Mouse (Mus musculus) thymus, adult 18-20 months (tissue): ENCODE results near the gene Vamp8.

Experiments
- DNase-seq, 2 experiments: peaks; one replicate each; pipeline ENCODE4 v3.0.0; 2022; ENCODE audit warnings: mixed read lengths in 2 of 2

The Vamp8 gene

GRCm38 (mm10) chr6:72389941-72390771 lies at the start of gene Vamp8:
Vamp8 (minus strand) TSS chr6:72390703.
- peak; percentile 50 to 59 for DNase-seq

- DNase-seq = peak; percentile 87 to 88
These were observed 49.1 kb upstream of the Vamp8 start, which contains the start of gene Mat2a for GRCm38 (mm10) chr6:72439355-72440185. Mat2a (minus strand) TSS chr6:72439558.

- peak; percentile 81 to 85 for DNase-seq
These were observed 48.4 kb upstream of the Vamp8 start for GRCm38 (mm10) chr6:72438862-72439354.

GRCm38 (mm10) chr6:72438226-72438625 lies 47.7 kb upstream of the Vamp8 start:
- no peak for DNase-seq

GRCm38 (mm10) chr6:72432153-72432552 lies 41.6 kb upstream of the Vamp8 start:
- no peak for DNase-seq

GRCm38 (mm10) chr6:72430989-72431921 lies 40.8 kb upstream of the Vamp8 start:
- no peak for DNase-seq

GRCm38 (mm10) chr6:72429061-72429842 lies 38.7 kb upstream of the Vamp8 start:
- no peak for DNase-seq

GRCm38 (mm10) chr6:72428036-72428435 lies 37.5 kb upstream of the Vamp8 start:
- DNase-seq = peak; percentile 40 to 45

GRCm38 (mm10) chr6:72425646-72426045 lies 35.1 kb upstream of the Vamp8 start:
- DNase-seq = no peak

- DNase-seq = no peak
These were observed 30.4 kb upstream of the Vamp8 start for GRCm38 (mm10) chr6:72420901-72421300.

- DNase-seq = no peak
These were observed 29.3 kb upstream of the Vamp8 start for GRCm38 (mm10) chr6:72419806-72420205.

GRCm38 (mm10) chr6:72418279-72418678 lies 27.8 kb upstream of the Vamp8 start:
- no peak for DNase-seq

GRCm38 (mm10) chr6:72415964-72416772 lies 25.7 kb upstream of the Vamp8 start:
- no peak for DNase-seq

- no peak for DNase-seq
These were observed 24.7 kb upstream of the Vamp8 start for GRCm38 (mm10) chr6:72415181-72415580.

- DNase-seq = peak; percentile 89 to 93
These were observed 23.7 kb upstream of the Vamp8 start, which contains the start of gene Ggcx for GRCm38 (mm10) chr6:72414076-72414756. Ggcx (plus strand) TSS chr6:72414308.

- no peak for DNase-seq
These were observed 20.0 kb upstream of the Vamp8 start for GRCm38 (mm10) chr6:72410518-72410917.

GRCm38 (mm10) chr6:72410003-72410402 lies 19.5 kb upstream of the Vamp8 start:
- no peak for DNase-seq

GRCm38 (mm10) chr6:72409567-72409966 lies 19.1 kb upstream of the Vamp8 start:
- DNase-seq = no peak

GRCm38 (mm10) chr6:72407119-72407518 lies 16.6 kb upstream of the Vamp8 start:
- DNase-seq = peak; percentile 52 to 61

- DNase-seq = no peak
These were observed 14.9 kb upstream of the Vamp8 start for GRCm38 (mm10) chr6:72405356-72405755.
